Mouse (Mus musculus) CD4-positive helper T cell, adult 2 months (primary cell): ENCODE results near the gene Far2.

Experiments used
- DNase-seq: peaks from one replicate; pipeline ENCODE4 v3.0.0-alpha.2; 2012; ENCODE audit warnings: low read depth, missing footprints, low spot score

Gene Far2

DNA sequence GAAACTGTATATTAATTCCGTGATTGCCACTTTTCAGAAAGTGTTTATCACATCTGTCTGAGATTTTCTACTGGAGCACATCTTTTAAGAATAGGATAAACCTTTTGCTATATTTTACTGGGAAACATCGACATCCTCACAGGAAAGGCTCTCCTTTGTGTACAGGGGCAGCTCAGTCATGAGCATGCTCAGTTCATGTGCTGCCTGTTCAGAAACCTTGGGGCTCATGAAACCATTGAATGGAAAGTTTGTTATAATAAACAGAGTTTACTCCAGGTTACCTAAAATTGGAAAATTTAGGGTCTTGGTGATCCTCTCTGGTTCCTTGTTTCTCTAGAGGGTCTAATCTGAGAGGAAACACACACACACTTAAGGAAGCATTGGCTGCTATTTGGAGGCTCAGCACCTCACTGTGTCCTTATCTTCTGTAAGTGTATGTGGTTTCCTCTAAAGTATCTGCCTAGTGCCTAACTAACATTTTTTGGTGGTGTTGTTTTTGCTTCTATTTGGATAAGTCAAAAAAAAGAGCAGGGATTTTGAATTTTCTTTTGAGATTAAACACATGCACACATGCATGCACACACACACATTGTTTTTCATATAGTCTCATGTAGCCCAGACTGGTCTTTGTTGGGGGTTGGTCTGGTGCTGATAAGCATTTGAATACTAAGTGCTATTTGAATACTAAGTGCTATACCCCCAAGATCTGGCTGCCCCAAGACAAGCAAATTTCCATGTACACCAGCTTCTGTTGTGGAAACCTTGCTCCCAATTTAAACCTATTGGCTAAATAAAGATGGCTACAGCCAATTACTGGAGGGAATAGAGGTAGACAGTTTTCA lies 171.4 kb downstream of the Far2 start:
- DNase-seq = no peak

DNA sequence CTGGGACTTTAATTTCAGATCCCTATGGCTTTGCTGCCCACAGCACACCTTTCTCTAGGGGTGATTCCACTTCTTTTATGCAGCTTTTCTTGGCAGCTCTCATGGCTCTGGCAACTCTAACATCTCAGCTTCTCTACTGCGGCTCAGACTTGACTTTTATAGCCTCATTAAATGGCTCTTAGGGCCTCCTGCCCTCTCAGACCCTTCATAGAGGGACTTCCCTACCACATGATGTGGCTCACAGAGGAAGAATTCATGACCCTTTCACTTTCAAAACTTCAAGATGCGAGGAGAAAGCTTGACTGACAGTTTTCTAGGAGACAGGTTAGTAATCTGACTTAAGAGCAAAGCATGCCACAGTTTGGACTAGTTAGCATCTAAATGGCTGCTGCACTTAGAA lies 175.6 kb downstream of the Far2 start:
- no peak for DNase-seq

DNA sequence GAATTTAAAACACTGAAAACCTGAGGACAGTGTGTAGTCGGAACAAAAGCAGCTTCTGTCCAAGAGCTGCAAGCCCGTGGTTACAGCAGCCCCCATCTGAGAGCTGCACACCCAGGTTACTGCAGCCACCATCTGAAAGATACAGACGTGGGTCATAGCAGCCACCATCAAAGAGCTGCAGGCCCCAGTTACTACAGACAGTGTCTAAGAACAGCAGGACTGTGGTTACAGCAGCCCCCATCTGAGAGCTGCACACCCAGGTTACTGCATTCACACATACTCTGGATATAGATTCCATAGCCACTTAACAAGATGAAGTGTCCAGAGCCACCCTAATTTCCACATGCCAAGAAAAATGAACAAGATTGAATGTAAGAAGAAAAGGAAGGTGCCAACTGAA lies 180.5 kb downstream of the Far2 start:
- DNase-seq = no peak
